Mouse (Mus musculus) MEL (cell line): ENCODE measurements at regions not wholly inside any gene's neighbourhood (a gene's known extent, or its start where the extent isn't known, plus 50 kb on each side); places are given as distances from the start of the nearest gene placed in this dataset.

Experiments used
- DNase-seq: peaks from one replicate; pipeline ENCODE4 v3.0.0; 2011; ENCODE audit warnings: low read depth, low spot score
- H3K27ac ChIP-seq: 2 replicates; pipeline ENCODE4 v1.5.1; 2012; ENCODE audit warnings: low read depth, mild to moderate bottlenecking, control low read depth, low read length, moderate library complexity; ENCODE audit not compliant: control insufficient read depth
- H3K27me3 ChIP-seq, 2 experiments: fragments of 150-350 bp in 1 of 2; sonication (generic) in 1 of 2; 2 replicates each; pipeline ENCODE4 v1.6.1; 2012; ENCODE audit warnings: low read length in 2 of 2, mild to moderate bottlenecking in 2 of 2, improper control_type of control experiment in 1 of 2, moderate library complexity in 1 of 2; ENCODE audit not compliant: insufficient read depth in 2 of 2, control insufficient read depth in 1 of 2
- H3K36me3 ChIP-seq, 2 experiments: 2 replicates each; pipeline ENCODE4 v1.6.1; 2012 to 2014; ENCODE audit warnings: low read length in 2 of 2, improper control_type of control experiment in 1 of 2, inconsistent platforms in 1 of 2, mild to moderate bottlenecking in 1 of 2; ENCODE audit not compliant: insufficient read depth in 2 of 2, control insufficient read depth in 1 of 2
- H3K4me1 ChIP-seq, 2 experiments: fragments of 150-350 bp in 1 of 2; sonication (generic) in 1 of 2; 2 replicates each; pipeline ENCODE4 v1.6.1; 2012; ENCODE audit warnings: low read length in 2 of 2, improper control_type of control experiment in 1 of 2, mild to moderate bottlenecking in 1 of 2; ENCODE audit not compliant: insufficient read depth in 2 of 2, control insufficient read depth in 1 of 2
- H3K4me3 ChIP-seq, 2 experiments: fragments of 150-350 bp in 1 of 2; sonication (generic) in 1 of 2; 2 replicates each; pipeline ENCODE4 v1.5.1; 2012; ENCODE audit warnings: low read depth in 2 of 2, low read length in 2 of 2, mild to moderate bottlenecking in 2 of 2, moderate library complexity in 2 of 2, control low read depth in 1 of 2, improper control_type of control experiment in 1 of 2; ENCODE audit not compliant: control insufficient read depth in 1 of 2, insufficient read depth in 1 of 2
- H3K79me2 ChIP-seq: 2 replicates; pipeline ENCODE4 v1.6.1; 2012; ENCODE audit warnings: mild to moderate bottlenecking, low read length, moderate library complexity; ENCODE audit not compliant: control insufficient read depth, poor library complexity, insufficient read depth
- H3K9ac ChIP-seq: 2 replicates; pipeline ENCODE4 v1.6.1; 2012; ENCODE audit warnings: low read depth, mild to moderate bottlenecking, control low read depth, low read length, moderate library complexity; ENCODE audit not compliant: control insufficient read depth, poor library complexity, severe bottlenecking
- H3K9me3 ChIP-seq: fragments of 150-350 bp; sonication (generic); replicated peaks from 2 replicates; pipeline ENCODE4 v1.6.1; 2012; ENCODE audit warnings: mild to moderate bottlenecking, low read length, improper control_type of control experiment, moderate library complexity; ENCODE audit not compliant: insufficient read depth
- CHD1 ChIP-seq: IDR thresholded peaks from 2 replicates; pipeline ENCODE4 v1.6.1; 2012; ENCODE audit warnings: low read depth, mild to moderate bottlenecking, inconsistent platforms, low read length, improper control_type of control experiment
- CHD2 ChIP-seq: IDR thresholded peaks from 2 replicates; pipeline ENCODE4 v1.6.1; 2011; ENCODE audit warnings: low read length, improper control_type of control experiment
- EP300 ChIP-seq, 2 experiments: IDR thresholded peaks; 2 replicates each; pipeline ENCODE4 v1.6.1; 2011; ENCODE audit warnings: improper control_type of control experiment in 2 of 2, low read length in 2 of 2, low read depth in 1 of 2, mild to moderate bottlenecking in 1 of 2
- GATA1 ChIP-seq: IDR thresholded peaks from 2 replicates; pipeline ENCODE4 v1.6.1; 2011; ENCODE audit warnings: low read depth, low read length, improper control_type of control experiment
- JUND ChIP-seq: IDR thresholded peaks from 2 replicates; pipeline ENCODE4 v1.6.1; 2011; ENCODE audit warnings: low read depth, mild to moderate bottlenecking, improper control_type of control experiment, low read length
- MEF2A ChIP-seq: IDR thresholded peaks from 2 replicates; pipeline ENCODE4 v1.6.1; 2014; ENCODE audit warnings: low read depth, mild to moderate bottlenecking, inconsistent platforms, low read length, improper control_type of control experiment; ENCODE audit not compliant: poor library complexity, insufficient replicate concordance, severe bottlenecking; ENCODE audit errors: extremely low read depth
- MYC ChIP-seq: IDR thresholded peaks from 2 replicates; pipeline ENCODE4 v1.6.1; 2011; ENCODE audit warnings: low read depth, mild to moderate bottlenecking, low read length, improper control_type of control experiment, moderate library complexity
- NELFE ChIP-seq: IDR thresholded peaks from 2 replicates; pipeline ENCODE4 v1.6.1; 2011; ENCODE audit warnings: low read depth, low read length, improper control_type of control experiment
- POLR2A ChIP-seq, 2 experiments: IDR thresholded peaks; 2 replicates each; pipeline ENCODE4 v1.6.1; 2011 to 2012; ENCODE audit warnings: low read length in 2 of 2, mild to moderate bottlenecking in 2 of 2, control low read depth in 1 of 2, improper control_type of control experiment in 1 of 2, low read depth in 1 of 2, moderate library complexity in 1 of 2; ENCODE audit not compliant: control insufficient read depth in 1 of 2, insufficient read depth in 1 of 2, poor library complexity in 1 of 2
- POLR2AphosphoS5 ChIP-seq: IDR thresholded peaks from 2 replicates; pipeline ENCODE4 v1.6.1; 2012; ENCODE audit warnings: low read depth, borderline replicate concordance, mild to moderate bottlenecking, inconsistent platforms, low read length, moderate library complexity, mixed read lengths
- RCOR1 ChIP-seq: IDR thresholded peaks from 2 replicates; pipeline ENCODE4 v1.6.1; 2012; ENCODE audit warnings: low read depth, mild to moderate bottlenecking, inconsistent platforms, low read length, improper control_type of control experiment
- TBP ChIP-seq: IDR thresholded peaks from 2 replicates; pipeline ENCODE4 v1.8.0; 2011; ENCODE audit warnings: low read depth, low read length, improper control_type of control experiment
- UBTF ChIP-seq: IDR thresholded peaks from 2 replicates; pipeline ENCODE4 v1.6.1; 2012; ENCODE audit warnings: low read depth, mild to moderate bottlenecking, inconsistent platforms, low read length, improper control_type of control experiment, moderate library complexity, borderline replicate concordance; ENCODE audit not compliant: insufficient read depth

DNA sequence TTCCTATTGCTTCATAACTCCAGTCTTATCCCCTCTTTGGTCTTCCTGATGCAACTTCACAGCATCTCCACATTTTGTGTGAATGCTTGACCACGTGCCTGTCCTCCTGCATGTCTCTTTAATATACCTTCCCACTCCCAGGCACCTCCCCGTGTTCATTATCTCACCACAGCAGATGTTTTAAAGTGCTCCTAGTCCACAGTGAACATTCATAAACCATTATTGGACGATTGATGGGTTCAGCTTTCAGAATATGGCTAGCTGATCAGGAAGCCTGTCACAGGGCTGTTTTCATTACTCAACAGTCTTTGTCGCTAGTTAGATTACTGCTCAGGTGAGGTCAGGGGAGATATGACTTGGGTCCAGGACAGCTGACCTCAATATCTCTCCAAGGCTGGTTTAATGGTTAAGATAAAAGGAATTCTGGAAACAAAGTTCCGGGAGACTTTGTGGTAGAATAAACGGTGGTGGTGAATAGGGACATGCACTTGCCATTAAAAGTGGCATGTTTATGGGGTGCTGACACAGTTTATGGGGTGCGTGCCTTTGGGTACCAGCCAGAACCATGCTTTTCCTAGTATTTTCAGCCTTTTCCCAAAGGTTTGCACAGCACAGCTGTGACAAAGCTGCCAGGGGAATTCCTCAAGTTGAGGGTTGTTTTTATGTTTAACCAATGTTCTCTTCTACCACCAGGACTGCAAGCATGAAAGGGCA, 198.5 kb downstream of the Lnpk start:
- DNase-seq: no peak
- TF ChIP-seq JUND (no peak), EP300 (IDR thresholded peaks at IDR 0.05; ENCODE audit: low read depth in 1 of 2, low read length in 2 of 2) (no peak), CHD1 (no peak), POLR2A (IDR thresholded peaks at IDR 0.05; ENCODE audit: control insufficient read depth in 1 of 2, insufficient read depth in 1 of 2, low read depth in 1 of 2, low read length in 2 of 2, poor library complexity in 1 of 2) (no peak), MEF2A (no peak)
- Histone ChIP-seq H3K9me3 (no peaks in the 10 kb centered on the region), H3K9ac (no peak overlapping the region), H3K79me2 (no peaks in the 10 kb centered on the region), H3K36me3 (no peaks in the 10 kb centered on the region), H3K27ac (no peak overlapping the region), H3K4me1 (no peaks in the 10 kb centered on the region), H3K27me3 (peaks cover 8 to 11% of the 10 kb centered on the region in 2 experiments), H3K4me3 (no peak overlapping the region)

DNA sequence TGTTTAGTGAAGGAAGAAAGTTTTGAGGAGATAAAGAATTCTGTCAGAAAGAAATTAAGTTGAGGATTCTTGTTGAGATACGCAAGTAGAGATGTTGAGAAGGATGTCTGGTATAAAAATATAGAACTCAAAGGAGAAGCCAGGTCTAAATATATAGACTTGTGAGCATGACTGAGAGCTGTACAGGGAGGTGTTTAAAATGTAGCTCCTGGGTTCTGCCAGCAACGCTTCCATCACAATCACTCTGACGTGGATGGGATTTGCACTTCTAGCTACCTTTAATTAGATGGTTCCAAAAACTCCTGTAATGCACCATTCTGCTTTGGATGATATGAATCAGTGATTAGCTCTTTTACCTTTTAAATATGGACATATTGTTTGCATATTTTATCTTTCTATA, 200.5 kb downstream of the Lnpk start:
- H3K79me2 ChIP-seq: no peaks in the 10 kb centered on the region
- no peak overlapping the region for H3K27ac ChIP-seq
- no peaks in the 10 kb centered on the region for H3K36me3 ChIP-seq
- no peak overlapping the region for H3K9ac ChIP-seq
- no peak overlapping the region for H3K4me3 ChIP-seq
- H3K4me1 ChIP-seq: no peaks in the 10 kb centered on the region
- DNase-seq: no peak
- no peaks in the 10 kb centered on the region for H3K9me3 ChIP-seq
- H3K27me3 ChIP-seq: peaks cover 7 to 11% of the 10 kb centered on the region in 2 experiments
- TF ChIP-seq NELFE (no peak), CHD2 (no peak)
- TF ChIP-seq, all 39 proteins: peak for 0

DNA sequence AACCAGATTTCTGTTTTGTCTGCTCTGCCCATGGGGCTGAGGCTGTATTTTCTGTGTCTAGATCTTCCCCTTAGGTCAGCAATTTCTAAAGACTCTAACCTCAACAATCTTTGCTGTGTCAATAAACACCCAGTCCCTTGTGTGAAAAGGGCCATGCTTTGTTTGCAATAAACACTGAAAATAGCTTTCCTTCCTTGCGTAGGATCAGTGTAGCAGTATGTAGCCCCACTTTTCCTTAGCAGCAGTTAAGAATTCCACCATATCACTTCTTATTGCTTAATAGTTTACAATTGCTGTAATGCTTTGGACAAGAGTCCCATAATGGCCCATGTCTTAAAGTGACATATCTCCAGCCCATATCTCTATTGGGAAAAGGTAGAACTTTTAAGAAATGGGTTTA, 205.3 kb downstream of the Lnpk start:
- no peak for TF ChIP-seq POLR2AphosphoS5
- TF ChIP-seq, all 39 proteins: peak for 0
- H3K9ac ChIP-seq: no peak overlapping the region
- no peaks in the 10 kb centered on the region for H3K36me3 ChIP-seq
- H3K4me1 ChIP-seq: no peaks in the 10 kb centered on the region
- H3K4me3 ChIP-seq: no peak overlapping the region
- no peak for DNase-seq
- H3K9me3 ChIP-seq: no peaks in the 10 kb centered on the region
- no peaks in the 10 kb centered on the region; a peak in 4 of 4 replicates for H3K27me3 ChIP-seq
- H3K27ac ChIP-seq: no peak overlapping the region
- H3K79me2 ChIP-seq: no peaks in the 10 kb centered on the region

DNA sequence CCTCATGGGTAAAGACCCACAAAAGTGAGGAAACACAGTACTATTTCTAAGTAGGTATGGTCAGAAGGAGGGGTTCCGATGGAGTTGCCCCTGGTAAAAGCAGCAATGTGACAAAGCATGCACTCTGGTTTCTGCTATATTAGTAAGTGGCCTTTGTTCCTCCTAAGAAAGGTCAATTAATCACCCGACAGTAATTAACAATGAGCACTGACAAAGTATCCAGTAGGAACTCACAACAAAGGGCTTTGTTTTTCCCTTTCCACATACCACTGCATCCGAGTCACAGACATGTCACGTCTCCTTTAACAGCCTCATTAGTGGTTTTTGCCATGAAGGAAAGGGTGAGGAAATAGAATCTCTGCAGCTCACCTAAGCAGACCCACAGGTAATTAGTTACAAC, 206.2 kb downstream of the Lnpk start:
- Histone ChIP-seq H3K27ac (no peak overlapping the region), H3K9me3 (no peaks in the 10 kb centered on the region), H3K79me2 (no peaks in the 10 kb centered on the region), H3K27me3 (no peaks in the 10 kb centered on the region; a peak in 4 of 4 replicates), H3K36me3 (no peaks in the 10 kb centered on the region), H3K4me1 (no peaks in the 10 kb centered on the region), H3K4me3 (no peak overlapping the region), H3K9ac (no peak overlapping the region)
- TF ChIP-seq UBTF (no peak), GATA1 (no peak), POLR2AphosphoS5 (no peak), MYC (no peak), RCOR1 (no peak), TBP (no peak)
- DNase-seq: no peak
